Mouse (Mus musculus): ENCODE measurements around the gene Btbd2. TPM values are rescaled to one million over a fixed set of nuclear protein-coding genes. Genes with fewer than 3 reads are reported as not detected.

Gene Btbd2
- total and polyA plus RNA-seq, 2 experiments from 2014 or later = 36.7 to 92.2 TPM

DNA sequence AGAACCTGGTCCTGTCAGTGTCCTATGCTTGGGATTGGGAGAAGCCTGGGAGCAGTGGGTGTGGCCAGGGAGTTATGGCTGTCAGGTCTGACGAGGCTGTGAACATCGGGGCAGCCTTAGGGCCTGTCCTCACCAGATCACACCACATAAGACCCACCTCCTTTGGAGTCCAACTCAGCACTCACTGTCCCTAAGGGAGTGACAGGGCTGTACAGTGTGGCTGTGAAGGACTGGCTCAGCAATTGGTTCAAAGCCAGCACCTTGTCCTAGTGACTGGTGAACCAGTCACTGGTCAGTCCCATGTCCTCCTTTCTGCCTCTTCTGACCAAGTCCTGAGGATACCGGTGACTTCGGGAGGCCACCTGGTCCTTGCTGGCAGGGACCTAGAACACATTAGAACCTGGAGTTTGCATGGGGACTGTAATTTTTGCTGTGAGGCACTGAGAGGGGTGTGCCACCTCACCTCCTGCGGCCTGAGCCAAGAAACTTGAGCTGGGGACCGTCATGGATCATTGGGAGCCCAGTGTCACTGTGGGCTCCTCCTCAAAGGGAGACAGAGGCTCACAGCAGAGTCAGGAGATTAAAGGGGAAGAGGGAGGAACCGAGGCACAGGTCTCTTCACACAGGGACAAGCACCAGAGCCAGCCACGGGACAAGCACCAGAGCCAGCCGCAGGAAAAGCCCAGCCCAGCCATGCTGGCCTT, 22.8 kb upstream of the Btbd2 start:
- no peak overlapping the region for H3K9ac ChIP-seq (replicated peaks; ENCODE audit: low read depth, low read length)
- DNase-seq (ENCODE audit: low spot score) (no peak), ATAC-seq (ENCODE audit: insufficient read depth, low read depth) (no peak)
- H3K27ac ChIP-seq (ENCODE audit: low read depth) = peak overlapping the region; percentile 99
- peaks cover 36% of the 10 kb centered on the region for H3K4me1 ChIP-seq (ENCODE audit: control insufficient read depth, insufficient read depth)
- no peaks in the 10 kb centered on the region for H3K36me3 ChIP-seq (replicated peaks; ENCODE audit: control insufficient read depth, insufficient read depth, low read length)
- H3K4me3 ChIP-seq (ENCODE audit: low read depth, low read length) = no peak overlapping the region
- no peak overlapping the region for H3K4me2 ChIP-seq (ENCODE audit: low read depth, low read length)
- TF ChIP-seq EP300 (IDR thresholded peaks at IDR 0.05; ENCODE audit: low read depth) (no peak), CTCF (IDR thresholded peaks at IDR 0.05; ENCODE audit: low read depth) (no peak)
- H3K9me3 ChIP-seq (replicated peaks; ENCODE audit: control insufficient read depth, low read length) = no peaks in the 10 kb centered on the region
- 45% methylated on average over 9 of the region's 9 CpGs for WGBS
- no peaks in the 10 kb centered on the region for H3K27me3 ChIP-seq (ENCODE audit: control insufficient read depth, insufficient read depth, low read length)

DNA sequence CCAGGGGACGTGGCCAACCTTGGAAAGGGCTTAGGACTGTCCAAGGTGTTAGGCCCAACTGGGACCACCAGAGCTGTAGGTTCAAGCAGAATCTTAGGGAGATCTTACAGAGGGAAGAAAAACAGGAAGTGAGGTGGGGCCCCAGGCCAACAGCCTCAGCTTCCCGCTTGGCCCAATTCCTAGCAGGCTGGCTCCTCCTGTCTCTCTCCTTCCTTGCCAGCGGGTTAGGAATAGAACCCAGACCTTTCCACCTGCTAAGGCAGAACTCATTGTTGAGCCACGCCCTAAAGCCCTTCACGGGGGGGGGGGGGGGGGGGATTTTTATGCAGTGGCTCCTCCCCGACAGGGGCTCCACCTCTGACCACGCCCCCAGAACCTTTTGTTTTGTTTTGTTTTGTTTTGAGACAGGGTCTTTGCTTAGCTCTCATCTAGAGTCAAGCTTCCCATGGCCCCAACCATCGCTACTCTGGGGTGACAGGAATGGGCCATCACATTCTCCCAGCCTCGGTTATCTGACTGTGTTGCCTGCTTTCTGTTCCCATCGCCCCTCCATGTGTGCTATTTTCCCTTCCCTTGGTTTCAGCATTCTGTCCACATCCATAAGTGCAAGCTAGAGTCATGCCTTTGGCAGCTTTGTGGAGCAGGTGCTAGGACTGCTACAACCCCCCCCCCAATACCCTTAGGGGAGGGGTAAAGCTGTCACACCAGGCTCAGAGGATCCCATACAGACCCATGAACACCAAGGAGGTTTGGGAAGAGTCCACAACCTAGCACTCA, 21.9 kb upstream of the Btbd2 start:
- peaks cover 45% of the 10 kb centered on the region for H3K4me1 ChIP-seq (ENCODE audit: control insufficient read depth, insufficient read depth)
- no peaks in the 10 kb centered on the region for H3K27me3 ChIP-seq (ENCODE audit: control insufficient read depth, insufficient read depth, low read length)

DNA sequence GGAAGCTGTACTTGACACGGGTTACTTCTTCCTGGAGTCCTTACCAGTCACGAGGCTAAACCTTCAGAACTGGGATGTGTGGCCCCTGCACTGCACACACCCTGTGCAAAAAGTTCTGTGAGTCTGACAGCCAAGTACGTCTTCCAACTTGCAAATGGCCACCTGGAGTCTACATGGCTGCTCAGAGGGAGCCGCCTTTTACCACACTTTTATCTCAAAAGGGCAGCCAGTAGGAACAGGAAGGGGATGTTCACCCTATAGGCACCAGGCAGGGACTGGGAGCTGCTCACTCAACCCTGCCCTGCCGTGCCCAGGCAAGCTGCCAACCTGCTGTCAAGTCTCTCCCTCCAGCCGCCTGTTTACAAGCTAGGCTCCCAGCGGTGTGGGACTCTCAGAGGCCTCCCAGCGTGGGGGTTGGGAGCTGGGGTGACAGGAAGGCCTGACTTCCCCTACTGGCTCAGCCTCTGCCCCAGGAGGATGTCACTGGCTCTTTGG, 21.1 kb upstream of the Btbd2 start, which contains the start of gene Mknk2:
Mknk2 (minus strand) TSS at position 171 of the 495 bp plus-strand sequence.
- no peaks in the 10 kb centered on the region for H3K27me3 ChIP-seq (ENCODE audit: control insufficient read depth, insufficient read depth, low read length)
- H3K9ac ChIP-seq (replicated peaks; ENCODE audit: low read depth, low read length) = peak within 1 kb of the TSS; percentile 79
- TF ChIP-seq CTCF (IDR thresholded peaks at IDR 0.05; ENCODE audit: low read depth) (peak; percentile 26), EP300 (IDR thresholded peaks at IDR 0.05; ENCODE audit: low read depth) (peak; percentile 95; the same call in 1 of the 2 replicates)
- H3K4me1 ChIP-seq (ENCODE audit: control insufficient read depth, insufficient read depth) = peaks cover 53% of the 10 kb centered on the region
- peak within 1 kb of the TSS; percentile 75 for H3K4me2 ChIP-seq (ENCODE audit: low read depth, low read length)
- H3K27ac ChIP-seq (ENCODE audit: low read depth) = peak within 1 kb of the TSS; percentile 99
- ATAC-seq (ENCODE audit: insufficient read depth, low read depth) = peak; percentile 66
- no peaks in the 10 kb centered on the region for H3K9me3 ChIP-seq (replicated peaks; ENCODE audit: control insufficient read depth, low read length)
- WGBS = under 1% methylated on average over 8 of the region's 8 CpGs
- peak within 1 kb of the TSS; percentile 50 for H3K4me3 ChIP-seq (ENCODE audit: low read depth, low read length)
- peak; percentile 98 for DNase-seq (ENCODE audit: low spot score)
- H3K36me3 ChIP-seq (replicated peaks; ENCODE audit: control insufficient read depth, insufficient read depth, low read length) = 0 out of 2 replicates have a peak, but pooled peaks cover under 1% of the 10 kb centered on the region

More for the DNA sequence above, 21.9 kb upstream of the Btbd2 start:
- H3K36me3 ChIP-seq (replicated peaks; ENCODE audit: control insufficient read depth, insufficient read depth, low read length) = no peaks in the 10 kb centered on the region
- DNase-seq (ENCODE audit: low spot score) (no peak), ATAC-seq (ENCODE audit: insufficient read depth, low read depth) (no peak)
- 30% methylated on average over 10 of the region's 10 CpGs for WGBS
- no peaks in the 10 kb centered on the region for H3K9me3 ChIP-seq (replicated peaks; ENCODE audit: control insufficient read depth, low read length)
- H3K4me3 ChIP-seq (ENCODE audit: low read depth, low read length) = no peak overlapping the region
- TF ChIP-seq CTCF (IDR thresholded peaks at IDR 0.05; ENCODE audit: low read depth) (no peak), EP300 (IDR thresholded peaks at IDR 0.05; ENCODE audit: low read depth) (no peak)
- H3K4me2 ChIP-seq (ENCODE audit: low read depth, low read length) = peak overlapping the region; percentile 75; the same call in 1 of the 2 replicates
- H3K27ac ChIP-seq (ENCODE audit: low read depth) = peak overlapping the region; percentile 99
- H3K9ac ChIP-seq (replicated peaks; ENCODE audit: low read depth, low read length) = no peak overlapping the region

DNA sequence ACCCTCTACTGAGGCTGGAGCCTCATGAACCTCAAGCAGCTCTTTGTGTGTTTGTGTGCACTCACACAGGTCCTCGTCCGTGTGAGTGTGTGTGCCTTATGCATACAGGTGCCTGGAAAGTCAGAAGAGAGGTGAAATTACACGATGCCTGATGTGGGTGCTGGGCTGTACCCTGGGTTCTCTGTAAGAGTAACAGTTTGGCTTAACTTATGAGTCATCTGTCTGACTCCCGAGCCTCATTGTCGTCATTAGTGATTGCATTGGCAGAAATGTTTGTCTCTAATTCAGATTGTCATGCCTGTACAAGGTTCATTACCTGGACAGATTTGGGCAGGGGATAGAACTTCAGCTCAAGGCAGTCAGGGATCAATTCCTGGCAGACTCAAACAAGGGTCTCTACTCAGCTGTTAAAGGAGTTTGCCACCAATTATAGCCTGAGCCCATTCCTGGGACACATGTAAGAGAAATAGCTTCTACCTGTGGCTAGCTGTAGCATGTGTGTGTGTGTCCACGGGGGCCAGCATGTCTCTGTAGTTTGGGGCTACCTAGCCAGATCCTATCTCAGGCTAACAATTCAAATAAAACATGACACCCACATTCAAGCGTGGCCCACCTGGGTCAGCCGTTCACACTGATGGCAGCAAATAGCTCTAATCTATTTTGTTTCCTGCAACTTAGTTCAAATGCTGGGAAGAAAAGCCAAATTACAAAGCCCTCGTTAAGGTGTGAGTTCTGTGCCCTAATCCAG, 20.4 kb upstream of the Btbd2 start:
- TF ChIP-seq EP300 (IDR thresholded peaks at IDR 0.05; ENCODE audit: low read depth) (no peak), CTCF (IDR thresholded peaks at IDR 0.05; ENCODE audit: low read depth) (no peak)
- no peak for ATAC-seq (ENCODE audit: insufficient read depth, low read depth)
- Histone ChIP-seq H3K9ac (replicated peaks; ENCODE audit: low read depth, low read length) (peak overlapping the region; percentile 79), H3K9me3 (replicated peaks; ENCODE audit: control insufficient read depth, low read length) (no peaks in the 10 kb centered on the region), H3K27ac (ENCODE audit: low read depth) (peak overlapping the region; percentile 99), H3K27me3 (ENCODE audit: control insufficient read depth, insufficient read depth, low read length) (no peaks in the 10 kb centered on the region), H3K4me3 (ENCODE audit: low read depth, low read length) (peak overlapping the region; percentile 50), H3K4me2 (ENCODE audit: low read depth, low read length) (peak overlapping the region; percentile 75), H3K36me3 (replicated peaks; ENCODE audit: control insufficient read depth, insufficient read depth, low read length) (0 out of 2 replicates have a peak, but pooled peaks cover 3% of the 10 kb centered on the region), H3K4me1 (ENCODE audit: control insufficient read depth, insufficient read depth) (peaks cover 60% of the 10 kb centered on the region)
- DNase-seq (ENCODE audit: low spot score) = no peak
- WGBS = 18% methylated on average over 9 of the region's 9 CpGs

Data from heart, postnatal 0 days (tissue).